Mouse (Mus musculus) cerebellum, postnatal 36 days (tissue): ENCODE data around the gene Tomm70a.

Experiments
- DNase-seq, 2 experiments: peaks; one replicate each; pipeline ENCODE4 v3.0.0; 2021 to 2022; ENCODE audit warnings: mixed read lengths in 2 of 2

Gene Tomm70a

DNA sequence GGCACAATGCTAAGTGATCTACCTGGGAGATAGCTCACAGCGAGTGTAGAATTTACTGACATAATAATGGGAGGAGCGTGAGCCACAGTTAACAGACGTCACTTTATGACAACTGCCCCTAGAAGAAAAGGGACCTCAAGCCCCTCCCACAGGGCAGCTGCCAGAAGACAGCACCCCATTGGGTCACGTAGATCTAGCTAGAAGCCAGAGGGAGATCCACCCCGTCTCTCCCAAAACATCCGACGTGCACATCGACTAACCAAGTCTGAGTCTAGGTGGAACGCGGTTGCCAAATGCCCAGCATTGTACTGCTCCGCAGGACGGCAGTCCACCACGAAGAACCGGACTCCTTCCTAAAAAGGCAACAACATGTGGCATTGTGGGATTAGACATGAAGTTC is 69.7 kb downstream of the Tomm70a start:
- DNase-seq = no peak

DNA sequence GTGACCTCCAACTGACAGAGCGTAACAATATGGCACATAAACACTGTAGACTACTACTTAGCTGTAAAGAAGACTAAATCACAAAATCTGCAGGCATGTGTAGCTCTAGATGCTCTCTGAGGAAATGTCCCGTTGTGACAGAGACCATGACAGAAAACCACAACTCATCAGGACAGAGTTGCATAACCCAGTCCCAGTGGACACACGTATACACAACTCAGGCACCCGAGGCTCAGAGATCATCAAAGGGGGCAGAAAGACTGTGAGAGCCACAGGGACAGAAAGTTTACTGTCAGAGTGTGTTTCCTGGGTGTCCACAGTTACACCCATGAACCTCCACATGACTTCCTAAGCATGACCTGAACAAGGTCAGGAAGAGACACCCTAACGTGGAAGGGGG is 75.1 kb downstream of the Tomm70a start:
- DNase-seq = no peak

DNA sequence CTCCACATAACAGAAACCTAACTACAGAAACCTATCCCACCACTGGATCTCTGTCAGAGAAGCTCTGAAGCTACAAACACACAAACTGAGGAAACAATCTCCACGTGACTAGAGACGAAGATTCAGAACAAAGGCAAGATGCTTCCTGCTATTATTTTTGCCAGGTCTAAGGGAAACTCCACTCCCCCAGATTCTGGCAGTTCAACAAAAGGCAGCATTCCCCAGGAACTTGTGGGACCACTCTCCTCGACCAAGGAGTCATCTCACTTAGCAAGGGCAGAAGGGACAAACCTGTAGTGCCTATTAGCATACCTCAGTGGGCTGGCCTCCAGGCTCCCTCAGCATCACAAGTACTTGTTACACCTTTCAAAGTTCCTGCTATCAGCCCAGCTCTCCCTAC is 75.8 kb downstream of the Tomm70a start:
- no peak for DNase-seq
